23 mouse cellular contexts compared by ENCODE assay signal in the genomic region with DNA sequence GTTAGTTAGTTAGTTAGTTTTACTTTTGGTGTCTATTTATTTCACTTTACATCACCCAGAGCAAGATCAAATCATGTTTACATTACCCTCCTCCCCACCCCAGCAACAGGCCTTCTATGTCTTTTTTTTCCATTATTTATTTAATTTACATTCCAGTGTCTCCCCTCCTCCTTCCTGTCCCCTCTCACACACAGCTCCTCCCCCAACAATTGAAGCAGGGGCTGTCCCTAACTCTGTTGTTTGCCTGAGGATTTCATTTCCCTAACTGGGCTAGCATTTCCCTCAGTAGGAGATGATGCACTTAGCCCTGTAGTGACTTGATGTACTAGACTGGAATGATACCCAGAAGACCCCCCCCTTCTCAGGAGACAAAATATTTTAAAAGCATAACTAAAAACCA.
DNase-seq lines count a peak whose midpoint lies in the region; ATAC-seq and TF ChIP-seq lines count a peak whose summit lies in the region.
"Had no signal": no experiment of that assay in that cellular context is flagged by ENCODE, and none has a peak within 500 bp of the region (broad histone marks: within the 10 kb centered on the region; RNA-seq: fewer than 3 reads in every experiment).

No protein-coding gene starts in this region.

- H3K27ac ChIP-seq in intestine, embryonic 16.5 days (ENCODE audit: low read length) = no peak overlapping the region
- no peak overlapping the region for H3K27ac ChIP-seq in intestine, embryonic 15.5 days
- no peak overlapping the region for H3K27ac ChIP-seq in kidney, postnatal 0 days
- no peak overlapping the region for H3K27ac ChIP-seq in lung, postnatal 0 days (ENCODE audit: low read length)
- H3K27ac ChIP-seq: embryonic facial prominence, embryonic 13.5 days; forebrain, embryonic 12.5 days; heart, embryonic 10.5 days; hindbrain, embryonic 12.5 days had no signal

- H3K27me3 ChIP-seq in intestine, embryonic 16.5 days (replicated peaks; ENCODE audit: control insufficient read depth, insufficient read depth, low read length) = no peaks in the 10 kb centered on the region
- no peaks in the 10 kb centered on the region for H3K27me3 ChIP-seq in intestine, embryonic 15.5 days (replicated peaks)
- H3K27me3 ChIP-seq in kidney, postnatal 0 days (ENCODE audit: insufficient read depth, low read length) = no peaks in the 10 kb centered on the region
- H3K27me3 ChIP-seq in lung, postnatal 0 days (replicated peaks; ENCODE audit: insufficient read depth, low read length) = no peaks in the 10 kb centered on the region
- H3K27me3 ChIP-seq: embryonic facial prominence, embryonic 13.5 days; forebrain, embryonic 12.5 days; hindbrain, embryonic 12.5 days; Patski had no signal

- no peak for TF ChIP-seq CTCF in kidney, postnatal 0 days (IDR thresholded peaks at IDR 0.05; ENCODE audit: low read depth)
- TF ChIP-seq CTCF in lung, postnatal 0 days (IDR thresholded peaks at IDR 0.05) = no peak

- H3K9me3 ChIP-seq in intestine, embryonic 16.5 days (ENCODE audit: control insufficient read depth, low read length) = no peaks in the 10 kb centered on the region
- no peaks in the 10 kb centered on the region for H3K9me3 ChIP-seq in intestine, embryonic 15.5 days
- H3K9me3 ChIP-seq in kidney, postnatal 0 days (replicated peaks; ENCODE audit: low read length) = no peaks in the 10 kb centered on the region
- H3K9me3 ChIP-seq in lung, postnatal 0 days (ENCODE audit: low read length) = no peaks in the 10 kb centered on the region
- H3K9me3 ChIP-seq: embryonic facial prominence, embryonic 13.5 days; forebrain, embryonic 12.5 days; heart, embryonic 10.5 days; hindbrain, embryonic 12.5 days had no signal

- DNase-seq in kidney, postnatal 0 days (ENCODE audit: low spot score) = peak; percentile 69
- no peak for DNase-seq in kidney, postnatal 10 days
- peak; percentile 39 for DNase-seq in lung, postnatal 0 days (ENCODE audit: low spot score)
- no peak for DNase-seq in lung, postnatal 25 days (ENCODE audit: low spot score)
- DNase-seq in embryo, embryonic 10.5 days (ENCODE audit: low spot score) = peak; percentile 25
- DNase-seq in adrenal gland, adult 8-10 months = no peak
- DNase-seq: adrenal gland, postnatal 25 days; cerebellum, adult 18-20 months; cerebellum, adult 9-11 months; cerebellum, postnatal 36 days; gastrocnemius, postnatal 10 days; heart, adult 18-20 months; heart, postnatal 10 days; heart, postnatal 4 days had no signal

- no peaks in the 10 kb centered on the region for H3K4me1 ChIP-seq in intestine, embryonic 16.5 days (ENCODE audit: control insufficient read depth, insufficient read depth, low read length)
- H3K4me1 ChIP-seq in intestine, embryonic 15.5 days (replicated peaks) = no peaks in the 10 kb centered on the region
- H3K4me1 ChIP-seq in kidney, postnatal 0 days (replicated peaks; ENCODE audit: insufficient read depth, low read length) = no peaks in the 10 kb centered on the region
- no peaks in the 10 kb centered on the region for H3K4me1 ChIP-seq in lung, postnatal 0 days (ENCODE audit: insufficient read depth, low read depth, low read length)
- H3K4me1 ChIP-seq: embryonic facial prominence, embryonic 13.5 days; forebrain, embryonic 12.5 days; heart, embryonic 10.5 days; hindbrain, embryonic 12.5 days had no signal

- no peak overlapping the region for H3K4me2 ChIP-seq in intestine, embryonic 16.5 days (ENCODE audit: low read depth, low read length)
- H3K4me2 ChIP-seq in intestine, embryonic 15.5 days (replicated peaks) = no peak overlapping the region
- no peak overlapping the region for H3K4me2 ChIP-seq in kidney, postnatal 0 days (ENCODE audit: low read length)
- no peak overlapping the region for H3K4me2 ChIP-seq in lung, postnatal 0 days (replicated peaks; ENCODE audit: low read depth, low read length)
- H3K4me2 ChIP-seq: embryonic facial prominence, embryonic 13.5 days; forebrain, embryonic 12.5 days; hindbrain, embryonic 12.5 days had no signal

- H3K9ac ChIP-seq in intestine, embryonic 16.5 days (ENCODE audit: low read depth, low read length) = no peak overlapping the region
- no peak overlapping the region for H3K9ac ChIP-seq in intestine, embryonic 15.5 days
- no peak overlapping the region for H3K9ac ChIP-seq in kidney, postnatal 0 days (ENCODE audit: low read depth, low read length)
- no peak overlapping the region for H3K9ac ChIP-seq in lung, postnatal 0 days (replicated peaks; ENCODE audit: low read depth)
- H3K9ac ChIP-seq: embryonic facial prominence, embryonic 13.5 days; forebrain, embryonic 12.5 days; hindbrain, embryonic 12.5 days had no signal

- H3K4me3 ChIP-seq in intestine, embryonic 16.5 days (ENCODE audit: low read length) = no peak overlapping the region
- H3K4me3 ChIP-seq in intestine, embryonic 15.5 days (replicated peaks) = no peak overlapping the region
- no peak overlapping the region for H3K4me3 ChIP-seq in kidney, postnatal 0 days (replicated peaks; ENCODE audit: low read depth, low read length)
- no peak overlapping the region for H3K4me3 ChIP-seq in lung, postnatal 0 days (ENCODE audit: low read depth, low read length)
- H3K4me3 ChIP-seq: embryonic facial prominence, embryonic 13.5 days; forebrain, embryonic 12.5 days; heart, embryonic 10.5 days; hindbrain, embryonic 12.5 days had no signal

- no peaks in the 10 kb centered on the region for H3K36me3 ChIP-seq in intestine, embryonic 16.5 days (ENCODE audit: control insufficient read depth, insufficient read depth, low read length)
- H3K36me3 ChIP-seq in intestine, embryonic 15.5 days = no peaks in the 10 kb centered on the region
- H3K36me3 ChIP-seq in kidney, postnatal 0 days (ENCODE audit: insufficient read depth, low read length) = no peaks in the 10 kb centered on the region
- no peaks in the 10 kb centered on the region for H3K36me3 ChIP-seq in lung, postnatal 0 days (ENCODE audit: insufficient read depth, low read length)
- H3K36me3 ChIP-seq: embryonic facial prominence, embryonic 13.5 days; forebrain, embryonic 12.5 days; heart, embryonic 10.5 days; hindbrain, embryonic 12.5 days had no signal

- ATAC-seq in intestine, embryonic 16.5 days = peak; percentile 50; the same call in 1 of the 2 replicates
- no peak for ATAC-seq in intestine, embryonic 15.5 days
- ATAC-seq in kidney, postnatal 0 days (replicated peaks; ENCODE audit: low FRiP score, low read depth) = no peak
- peak; percentile 40 for ATAC-seq in lung, postnatal 0 days
- ATAC-seq: activated CD4-positive, CD25-positive, alpha-beta regulatory T cell, adult 4 months; forebrain, embryonic 16.5 days; Patski had no signal

- no peak for TF ChIP-seq EP300 in lung, postnatal 0 days (IDR thresholded peaks at IDR 0.05)

Comparison
In these comparisons a context has a peak if more than half of its experiments do, and no peak if none do; other contexts are left out.
1. ATAC-seq: peak in intestine, embryonic 16.5 days (single experiment) and lung, postnatal 0 days (single experiment); none in intestine, embryonic 15.5 days (single experiment) and kidney, postnatal 0 days (single experiment).
2. DNase-seq: peak in kidney, postnatal 0 days (single experiment), lung, postnatal 0 days (single experiment) and embryo, embryonic 10.5 days (single experiment); none in kidney, postnatal 10 days (single experiment), lung, postnatal 25 days (single experiment) and adrenal gland, adult 8-10 months (single experiment).